In the genomic region with DNA sequence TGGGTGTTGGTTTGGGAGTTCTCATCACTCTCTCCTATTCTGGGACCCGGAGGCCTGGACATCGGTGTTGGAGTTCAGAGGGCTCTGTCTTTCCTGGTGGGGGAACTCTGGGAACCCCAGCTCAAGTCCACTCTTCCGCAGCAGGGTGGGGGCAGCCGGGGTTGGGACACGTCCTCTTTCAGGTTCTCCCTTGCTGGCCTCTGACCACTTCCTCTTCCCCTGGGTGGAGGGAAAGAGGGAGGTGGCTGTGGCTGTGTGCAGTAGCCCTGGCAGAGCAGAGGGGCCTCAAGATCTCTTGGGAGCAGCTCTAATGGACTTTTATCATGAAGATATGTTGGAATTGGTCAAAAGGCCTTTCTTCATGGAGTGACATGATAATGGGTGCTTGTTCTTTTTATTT, we compare ENCODE assay signal across 14 mouse cellular contexts. TPM values are rescaled to one million over a fixed set of nuclear protein-coding genes. Genes with fewer than 3 reads are reported as not detected.
DNase-seq lines count a peak whose midpoint lies in the region; ATAC-seq and TF ChIP-seq lines count a peak whose summit lies in the region.
"Had no signal": no experiment of that assay in that cellular context is flagged by ENCODE, and none has a peak within 500 bp of the region (broad histone marks: within the 10 kb centered on the region; RNA-seq: fewer than 3 reads in every experiment).

No protein-coding gene starts in this region.

- H3K9me3 ChIP-seq in heart, embryonic 10.5 days, result peaks cover 3% of the 10 kb centered on the region; the same call in 1 of the 2 replicates
- H3K9me3 ChIP-seq in hindbrain, embryonic 16.5 days (ENCODE audit: control insufficient read depth, low read length), result no peaks in the 10 kb centered on the region; the same call in 1 of the 2 replicates
- H3K9me3 ChIP-seq: hindbrain, embryonic 12.5 days had no signal

- intact Hi-C loops in heart, postnatal 25 days (cut with DNase I), result no loop called here

- TF ChIP-seq POLR2A in bone marrow macrophage, adult 2 months (IDR thresholded peaks at IDR 0.05; ENCODE audit: borderline replicate concordance, low read depth, low read length), result no peak
- no peak for TF ChIP-seq POLR2A in spleen, adult 2 months (IDR thresholded peaks at IDR 0.05; ENCODE audit: low read depth, low read length)

- H3K27ac ChIP-seq in heart, embryonic 10.5 days, result no peak overlapping the region
- peak overlapping the region; percentile 78 for H3K27ac ChIP-seq in bone marrow macrophage, adult 2 months (ENCODE audit: insufficient read depth, low read depth, low read length)
- peak overlapping the region; percentile 73 for H3K27ac ChIP-seq in spleen, adult 2 months (ENCODE audit: insufficient read depth, low read length)
- no peak overlapping the region for H3K27ac ChIP-seq in hindbrain, embryonic 16.5 days (ENCODE audit: low read depth, low read length)
- H3K27ac ChIP-seq: embryonic facial prominence, embryonic 13.5 days; hindbrain, embryonic 12.5 days; stomach, postnatal 0 days had no signal

- no peak for TF ChIP-seq CTCF in bone marrow macrophage, adult 2 months (IDR thresholded peaks at IDR 0.05; ENCODE audit: low read depth, low read length)
- no peak for TF ChIP-seq CTCF in spleen, adult 2 months (IDR thresholded peaks at IDR 0.05; ENCODE audit: extremely low read depth, insufficient read depth, insufficient read length, insufficient replicate concordance)

- WGBS in heart, embryonic 10.5 days, result 74% methylated on average over 5 of the region's 5 CpGs
- WGBS in spleen, adult 2 months, result 6% methylated on average over 5 of the region's 5 CpGs
- 86% methylated on average over 5 of the region's 5 CpGs for WGBS in hindbrain, embryonic 16.5 days

- ATAC-seq in cerebellum, adult (ENCODE audit: insufficient number of reproducible peaks, low FRiP score, low TSS enrichment), result no peak
- ATAC-seq in hindbrain, embryonic 16.5 days, result no peak
- ATAC-seq: activated CD4-positive, CD25-positive, alpha-beta regulatory T cell, adult 4 months had no signal

- no peak overlapping the region for H3K4me3 ChIP-seq in heart, embryonic 10.5 days
- peak overlapping the region; percentile 21 for H3K4me3 ChIP-seq in bone marrow macrophage, adult 2 months (ENCODE audit: insufficient read depth, low read length)
- H3K4me3 ChIP-seq in spleen, adult 2 months (ENCODE audit: extremely low read depth, insufficient read depth, insufficient read length), result no peak overlapping the region
- no peak overlapping the region for H3K4me3 ChIP-seq in hindbrain, embryonic 16.5 days (ENCODE audit: low read length)
- H3K4me3 ChIP-seq: embryonic facial prominence, embryonic 13.5 days; hindbrain, embryonic 12.5 days had no signal

- H3K4me2 ChIP-seq in hindbrain, embryonic 16.5 days (ENCODE audit: low read length), result no peak overlapping the region
- H3K4me2 ChIP-seq: embryonic facial prominence, embryonic 13.5 days; hindbrain, embryonic 12.5 days; midbrain, embryonic 11.5 days had no signal

- no peaks in the 10 kb centered on the region for H3K27me3 ChIP-seq in heart, embryonic 10.5 days (ENCODE audit: insufficient read depth, poor library complexity, severe bottlenecking)
- no peaks in the 10 kb centered on the region for H3K27me3 ChIP-seq in spleen, adult 2 months (ENCODE audit: control insufficient read depth, insufficient read depth, low read length)
- H3K27me3 ChIP-seq in hindbrain, embryonic 16.5 days (replicated peaks; ENCODE audit: control insufficient read depth, insufficient read depth, low read length), result no peaks in the 10 kb centered on the region
- H3K27me3 ChIP-seq: embryonic facial prominence, embryonic 13.5 days; hindbrain, embryonic 12.5 days had no signal

- H3K36me3 ChIP-seq in heart, embryonic 10.5 days, result no peaks in the 10 kb centered on the region
- no peaks in the 10 kb centered on the region for H3K36me3 ChIP-seq in spleen, adult 2 months (ENCODE audit: control insufficient read depth, insufficient read depth, low read length)
- no peaks in the 10 kb centered on the region for H3K36me3 ChIP-seq in hindbrain, embryonic 16.5 days (ENCODE audit: control insufficient read depth, insufficient read depth, low read length)
- H3K36me3 ChIP-seq: embryonic facial prominence, embryonic 13.5 days; hindbrain, embryonic 12.5 days had no signal

- peak; percentile 7 for DNase-seq in heart, postnatal 25 days (ENCODE audit: low spot score)
- no peak for DNase-seq in heart, embryonic 10.5 days (ENCODE audit: low spot score)
- peak; percentile 31 for DNase-seq in lung, postnatal 14 days
- peak in 1 of 2 experiments; percentile 75 for DNase-seq in spleen, adult 2 months (ENCODE audit: low read depth in 1 of 2, low spot score in 2 of 2)
- no peak for DNase-seq in left cerebral cortex, adult 8-10 months (ENCODE audit: low spot score in 2 of 2)
- DNase-seq: left cerebral cortex, postnatal 4 days had no signal

- no peaks in the 10 kb centered on the region for H3K4me1 ChIP-seq in heart, embryonic 10.5 days
- H3K4me1 ChIP-seq in bone marrow macrophage, adult 2 months (ENCODE audit: control insufficient read depth, insufficient read depth, low read length), result peaks cover 24% of the 10 kb centered on the region
- H3K4me1 ChIP-seq in spleen, adult 2 months (ENCODE audit: control insufficient read depth, insufficient read depth, insufficient read length), result peaks cover 20% of the 10 kb centered on the region
- H3K4me1 ChIP-seq in hindbrain, embryonic 16.5 days (ENCODE audit: control insufficient read depth, insufficient read depth, low read depth, low read length), result no peaks in the 10 kb centered on the region
- H3K4me1 ChIP-seq: embryonic facial prominence, embryonic 13.5 days; hindbrain, embryonic 12.5 days had no signal

- H3K9ac ChIP-seq in hindbrain, embryonic 16.5 days (ENCODE audit: low read depth, low read length), result no peak overlapping the region
- H3K9ac ChIP-seq: embryonic facial prominence, embryonic 13.5 days; hindbrain, embryonic 12.5 days had no signal

RNA-seq across cellular contexts. Expression of gene Plcg2, which starts 16.3 kb away (rescaled TPM):
- total RNA-seq in heart, postnatal 25 days (2021), result 1 to 10 TPM; 6.2 to 6.7 TPM
- 6.8 and 8.3 TPM in 2 replicates for polyA plus RNA-seq in heart, embryonic 10.5 days (2016; fragmentation: Nextera tagmentation; extraction: Ambion mirVana)
- polyA plus RNA-seq in bone marrow macrophage, adult 2 months (2012; ENCODE audit: insufficient read depth, insufficient read length, missing spikeins), result 68.7 and 77.9 TPM in 2 replicates
- polyA plus RNA-seq in spleen, adult 2 months (2012; rRNA removed), result 51.1 and 65.9 TPM in 2 replicates
- polyA plus RNA-seq in hindbrain, embryonic 16.5 days (2015; fragmentation: Nextera tagmentation; extraction: Ambion mirVana), result 1.3 and 1.5 TPM in 2 replicates
- 1 to 10 TPM; 2.8 to 5.6 (median 4.7) TPM for total RNA-seq in left cerebral cortex, adult 8-10 months (2022)

Comparison
In these comparisons a context has a peak if more than half of its experiments do, and no peak if none do; other contexts are left out.
1. DNase-seq: peak in heart, postnatal 25 days (single experiment) and lung, postnatal 14 days (single experiment); none in heart, embryonic 10.5 days (single experiment) and left cerebral cortex, adult 8-10 months (0 of 2).
2. H3K27ac ChIP-seq: peak in bone marrow macrophage, adult 2 months (single experiment) and spleen, adult 2 months (single experiment); none in heart, embryonic 10.5 days (single experiment) and hindbrain, embryonic 16.5 days (single experiment).